Mouse (Mus musculus): Measurements from ENCODE around the gene Qpct. TPM values are rescaled to one million over a fixed set of nuclear protein-coding genes. Genes with fewer than 3 reads are reported as not detected.

The Qpct gene
- polyA plus RNA-seq, 1 experiment from 2014 or later, result 41.6 TPM

GRCm38 (mm10) chr17:79052088-79052812 is 544 bp downstream of the Qpct start:
- H3K9me3 ChIP-seq (ENCODE audit: control insufficient read depth, low read length), result no peaks in the 10 kb centered on the region
- 0% methylated on average over 45 of the region's 45 CpGs for WGBS
- H3K4me1 ChIP-seq (ENCODE audit: control insufficient read depth in 2 of 2, insufficient read depth in 2 of 2, low read length in 2 of 2), result peaks cover 2 to 3% of the 10 kb centered on the region in 2 experiments; a peak in 2 of 4 replicates
- H3K4me2 ChIP-seq (ENCODE audit: low read length), result peak overlapping the region; percentile 94
- H3K27ac ChIP-seq (replicated peaks in 1 of 2; ENCODE audit: control insufficient read depth in 1 of 2, insufficient read depth in 1 of 2, low read depth in 2 of 2, low read length in 2 of 2), result peak overlapping the region; percentile 79 to 82
- ATAC-seq (ENCODE audit: insufficient number of reproducible peaks, insufficient read depth, low FRiP score, low read depth), result peak; percentile 89
- H3K9ac ChIP-seq (ENCODE audit: low read length), result peak overlapping the region; percentile 75
- peak overlapping the region; percentile 67 to 82 for H3K4me3 ChIP-seq (ENCODE audit: control insufficient read depth in 1 of 2, insufficient read depth in 1 of 2, low read depth in 1 of 2, low read length in 2 of 2)
- H3K36me3 ChIP-seq (ENCODE audit: control insufficient read depth, insufficient read depth, low read length), result no peaks in the 10 kb centered on the region
- H3K27me3 ChIP-seq (ENCODE audit: control insufficient read depth, insufficient read depth, low read length), result 0 out of 2 replicates have a peak, but pooled peaks cover 3% of the 10 kb centered on the region

GRCm38 (mm10) chr17:79058271-79058670 is 6.6 kb downstream of the Qpct start:
- ATAC-seq (ENCODE audit: insufficient number of reproducible peaks, insufficient read depth, low FRiP score, low read depth), result no peak
- WGBS, result 64% methylated on average over 6 of the region's 6 CpGs
- Histone ChIP-seq H3K9me3 (ENCODE audit: control insufficient read depth, low read length) (no peaks in the 10 kb centered on the region), H3K27ac (replicated peaks in 1 of 2; ENCODE audit: control insufficient read depth in 1 of 2, insufficient read depth in 1 of 2, low read depth in 2 of 2, low read length in 2 of 2) (no peak overlapping the region), H3K27me3 (ENCODE audit: control insufficient read depth, insufficient read depth, low read length) (0 out of 2 replicates have a peak, but pooled peaks cover 3% of the 10 kb centered on the region), H3K4me1 (ENCODE audit: control insufficient read depth in 2 of 2, insufficient read depth in 2 of 2, low read length in 2 of 2) (peaks cover 8 to 15% of the 10 kb centered on the region in 2 experiments), H3K4me2 (ENCODE audit: low read length) (no peak overlapping the region), H3K4me3 (ENCODE audit: control insufficient read depth in 1 of 2, insufficient read depth in 1 of 2, low read depth in 1 of 2, low read length in 2 of 2) (no peak overlapping the region), H3K36me3 (ENCODE audit: control insufficient read depth, insufficient read depth, low read length) (no peaks in the 10 kb centered on the region), H3K9ac (ENCODE audit: low read length) (no peak overlapping the region)

DNA sequence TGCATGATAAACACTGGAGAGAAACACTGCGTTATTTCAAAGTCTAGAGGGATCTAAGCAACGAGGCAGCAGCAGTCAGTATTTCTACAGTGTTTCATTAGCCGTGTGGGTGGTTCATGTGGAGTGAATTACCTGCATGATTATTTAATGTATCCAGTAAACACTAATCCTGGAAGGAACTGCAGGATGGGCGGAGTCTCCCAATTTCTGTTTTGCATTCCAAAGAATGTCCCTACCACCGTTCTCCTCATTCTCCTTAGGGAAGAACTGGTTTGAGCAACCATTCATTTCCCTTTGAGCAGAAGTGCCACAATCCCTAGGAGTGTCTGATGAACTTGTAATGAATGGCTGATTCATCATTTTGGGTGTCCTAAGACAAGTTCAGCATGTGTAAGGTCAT is 8.5 kb downstream of the Qpct start:
- ATAC-seq (ENCODE audit: insufficient number of reproducible peaks, insufficient read depth, low FRiP score, low read depth), result no peak
- H3K27me3 ChIP-seq (ENCODE audit: control insufficient read depth, insufficient read depth, low read length), result no peaks in the 10 kb centered on the region
- no peaks in the 10 kb centered on the region for H3K36me3 ChIP-seq (ENCODE audit: control insufficient read depth, insufficient read depth, low read length)
- no peaks in the 10 kb centered on the region for H3K9me3 ChIP-seq (ENCODE audit: control insufficient read depth, low read length)
- no peak overlapping the region for H3K9ac ChIP-seq (ENCODE audit: low read length)
- no peak overlapping the region for H3K4me2 ChIP-seq (ENCODE audit: low read length)
- peaks cover 8 to 21% of the 10 kb centered on the region in 2 experiments for H3K4me1 ChIP-seq (ENCODE audit: control insufficient read depth in 2 of 2, insufficient read depth in 2 of 2, low read length in 2 of 2)
- H3K27ac ChIP-seq (replicated peaks in 1 of 2; ENCODE audit: control insufficient read depth in 1 of 2, insufficient read depth in 1 of 2, low read depth in 2 of 2, low read length in 2 of 2), result no peak overlapping the region
- no peak overlapping the region for H3K4me3 ChIP-seq (ENCODE audit: control insufficient read depth in 1 of 2, insufficient read depth in 1 of 2, low read depth in 1 of 2, low read length in 2 of 2)
- 73% methylated on average over 5 of the region's 5 CpGs for WGBS

DNA sequence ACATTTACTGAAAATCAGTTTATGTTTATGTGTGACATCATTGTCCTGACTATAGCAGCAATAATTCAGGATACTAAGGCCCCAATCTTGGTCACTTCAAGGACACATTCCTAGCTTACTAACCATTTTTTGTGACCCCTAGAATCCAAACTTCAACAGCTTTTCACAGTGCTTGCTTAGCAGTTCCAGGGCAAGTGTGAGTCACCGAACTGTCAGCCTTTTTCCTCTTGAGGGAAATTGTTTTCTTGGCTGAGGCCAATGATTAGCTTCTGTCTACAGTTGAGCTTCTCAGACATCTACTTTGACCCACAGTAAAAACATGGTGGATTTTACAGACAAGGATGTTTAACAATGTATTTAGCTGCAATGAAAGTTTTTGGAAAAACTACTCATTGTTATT is 12.5 kb downstream of the Qpct start:
- no peak overlapping the region for H3K4me3 ChIP-seq (ENCODE audit: control insufficient read depth in 1 of 2, insufficient read depth in 1 of 2, low read depth in 1 of 2, low read length in 2 of 2)
- WGBS, result 31% methylated on average over 1 of the region's 1 CpGs
- no peaks in the 10 kb centered on the region for H3K9me3 ChIP-seq (ENCODE audit: control insufficient read depth, low read length)
- H3K9ac ChIP-seq (ENCODE audit: low read length), result no peak overlapping the region
- H3K4me2 ChIP-seq (ENCODE audit: low read length), result no peak overlapping the region
- H3K27ac ChIP-seq (replicated peaks in 1 of 2; ENCODE audit: control insufficient read depth in 1 of 2, insufficient read depth in 1 of 2, low read depth in 2 of 2, low read length in 2 of 2), result no peak overlapping the region
- ATAC-seq (ENCODE audit: insufficient number of reproducible peaks, insufficient read depth, low FRiP score, low read depth), result no peak
- H3K36me3 ChIP-seq (ENCODE audit: control insufficient read depth, insufficient read depth, low read length), result no peaks in the 10 kb centered on the region
- H3K27me3 ChIP-seq (ENCODE audit: control insufficient read depth, insufficient read depth, low read length), result no peaks in the 10 kb centered on the region
- 0 out of 4 replicates have a peak, but pooled peaks cover 0 to 6% of the 10 kb centered on the region in 2 experiments for H3K4me1 ChIP-seq (ENCODE audit: control insufficient read depth in 2 of 2, insufficient read depth in 2 of 2, low read length in 2 of 2)

DNA sequence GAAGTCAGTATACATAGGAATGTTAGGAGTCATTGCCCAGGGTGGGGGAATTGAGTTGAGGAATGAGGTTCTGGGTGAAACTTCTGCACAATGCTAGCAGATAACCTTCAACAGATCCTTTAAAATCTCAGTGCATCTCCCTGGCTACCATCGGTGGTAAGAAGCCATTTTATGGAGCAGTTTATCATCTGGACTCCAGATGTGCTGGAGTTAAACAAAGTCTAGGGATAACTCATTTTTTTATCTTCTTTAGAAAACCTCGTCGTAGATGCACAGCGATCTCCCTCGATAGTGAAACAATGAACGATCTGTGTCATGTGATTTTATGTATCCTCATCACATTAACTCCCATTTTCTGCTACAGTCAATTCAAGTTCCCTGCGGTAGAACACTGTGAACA is 16.9 kb downstream of the Qpct start:
- Histone ChIP-seq H3K9ac (ENCODE audit: low read length) (no peak overlapping the region), H3K27me3 (ENCODE audit: control insufficient read depth, insufficient read depth, low read length) (no peaks in the 10 kb centered on the region), H3K27ac (replicated peaks in 1 of 2; ENCODE audit: control insufficient read depth in 1 of 2, insufficient read depth in 1 of 2, low read depth in 2 of 2, low read length in 2 of 2) (no peak overlapping the region), H3K4me2 (ENCODE audit: low read length) (no peak overlapping the region), H3K36me3 (ENCODE audit: control insufficient read depth, insufficient read depth, low read length) (no peaks in the 10 kb centered on the region), H3K4me1 (ENCODE audit: control insufficient read depth in 2 of 2, insufficient read depth in 2 of 2, low read length in 2 of 2) (0 out of 4 replicates have a peak, but pooled peaks cover 0 to 6% of the 10 kb centered on the region in 2 experiments), H3K4me3 (ENCODE audit: control insufficient read depth in 1 of 2, insufficient read depth in 1 of 2, low read depth in 1 of 2, low read length in 2 of 2) (no peak overlapping the region), H3K9me3 (ENCODE audit: control insufficient read depth, low read length) (no peaks in the 10 kb centered on the region)
- no peak for ATAC-seq (ENCODE audit: insufficient number of reproducible peaks, insufficient read depth, low FRiP score, low read depth)
- 85% methylated on average over 7 of the region's 7 CpGs for WGBS

DNA sequence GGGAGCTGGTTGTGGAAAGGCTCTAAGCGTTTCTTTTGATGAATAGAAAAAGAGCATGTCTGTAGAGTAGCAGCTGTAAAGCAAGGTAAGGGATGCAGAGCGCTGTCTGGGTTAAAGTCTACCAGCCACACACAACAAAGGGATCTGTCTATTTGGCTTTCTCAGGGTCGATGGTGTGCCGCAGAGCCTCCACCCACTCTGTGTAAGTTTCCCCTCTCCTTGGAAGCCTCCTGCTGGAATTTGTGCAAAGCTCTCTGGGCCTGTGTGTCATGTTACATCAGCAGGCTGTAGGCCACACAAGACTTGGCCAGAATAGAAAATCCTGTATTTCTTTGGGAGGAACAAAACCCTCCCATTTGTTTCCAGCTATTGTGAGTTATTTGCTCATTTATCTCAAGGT is 17.3 kb downstream of the Qpct start:
- Histone ChIP-seq H3K9ac (ENCODE audit: low read length) (no peak overlapping the region), H3K4me2 (ENCODE audit: low read length) (no peak overlapping the region), H3K4me1 (ENCODE audit: control insufficient read depth in 2 of 2, insufficient read depth in 2 of 2, low read length in 2 of 2) (0 out of 4 replicates have a peak, but pooled peaks cover 0 to 6% of the 10 kb centered on the region in 2 experiments), H3K36me3 (ENCODE audit: control insufficient read depth, insufficient read depth, low read length) (no peaks in the 10 kb centered on the region), H3K27me3 (ENCODE audit: control insufficient read depth, insufficient read depth, low read length) (no peaks in the 10 kb centered on the region), H3K27ac (replicated peaks in 1 of 2; ENCODE audit: control insufficient read depth in 1 of 2, insufficient read depth in 1 of 2, low read depth in 2 of 2, low read length in 2 of 2) (no peak overlapping the region), H3K9me3 (ENCODE audit: control insufficient read depth, low read length) (no peaks in the 10 kb centered on the region), H3K4me3 (ENCODE audit: control insufficient read depth in 1 of 2, insufficient read depth in 1 of 2, low read depth in 1 of 2, low read length in 2 of 2) (no peak overlapping the region)
- 60% methylated on average over 4 of the region's 4 CpGs for WGBS
- ATAC-seq (ENCODE audit: insufficient number of reproducible peaks, insufficient read depth, low FRiP score, low read depth), result no peak

GRCm38 (mm10) chr17:79069766-79070480 is 18.2 kb downstream of the Qpct start:
- ATAC-seq (ENCODE audit: insufficient number of reproducible peaks, insufficient read depth, low FRiP score, low read depth), result no peak
- 82% methylated on average over 14 of the region's 14 CpGs for WGBS
- H3K4me2 ChIP-seq (ENCODE audit: low read length), result no peak overlapping the region
- H3K4me1 ChIP-seq (ENCODE audit: control insufficient read depth in 2 of 2, insufficient read depth in 2 of 2, low read length in 2 of 2), result 0 out of 4 replicates have a peak, but pooled peaks cover 0 to 2% of the 10 kb centered on the region in 2 experiments
- H3K9ac ChIP-seq (ENCODE audit: low read length), result no peak overlapping the region
- no peaks in the 10 kb centered on the region for H3K9me3 ChIP-seq (ENCODE audit: control insufficient read depth, low read length)
- H3K36me3 ChIP-seq (ENCODE audit: control insufficient read depth, insufficient read depth, low read length), result no peaks in the 10 kb centered on the region
- no peak overlapping the region for H3K4me3 ChIP-seq (ENCODE audit: control insufficient read depth in 1 of 2, insufficient read depth in 1 of 2, low read depth in 1 of 2, low read length in 2 of 2)
- no peak overlapping the region for H3K27ac ChIP-seq (replicated peaks in 1 of 2; ENCODE audit: control insufficient read depth in 1 of 2, insufficient read depth in 1 of 2, low read depth in 2 of 2, low read length in 2 of 2)
- no peaks in the 10 kb centered on the region for H3K27me3 ChIP-seq (ENCODE audit: control insufficient read depth, insufficient read depth, low read length)

Measured in heart, embryonic 14.5 days (tissue).